Mouse (Mus musculus) ES-E14 (cell line): ENCODE data around the gene Gdpd5.

Experiments used
- CHD2 ChIP-seq: IDR thresholded peaks from 2 replicates; pipeline ENCODE4 v1.6.1; 2014; ENCODE audit warnings: mild to moderate bottlenecking, low read depth, low read length, inconsistent platforms
- HCFC1 ChIP-seq: IDR thresholded peaks from 2 replicates; pipeline ENCODE4 v1.6.1; 2012; ENCODE audit warnings: low read length, inconsistent platforms, borderline replicate concordance; ENCODE audit not compliant: insufficient read depth
- ZC3H11A ChIP-seq: IDR thresholded peaks from 2 replicates; pipeline ENCODE4 v1.6.1; 2012; ENCODE audit warnings: low read depth, mild to moderate bottlenecking, inconsistent platforms, low read length, borderline replicate concordance

DNA sequence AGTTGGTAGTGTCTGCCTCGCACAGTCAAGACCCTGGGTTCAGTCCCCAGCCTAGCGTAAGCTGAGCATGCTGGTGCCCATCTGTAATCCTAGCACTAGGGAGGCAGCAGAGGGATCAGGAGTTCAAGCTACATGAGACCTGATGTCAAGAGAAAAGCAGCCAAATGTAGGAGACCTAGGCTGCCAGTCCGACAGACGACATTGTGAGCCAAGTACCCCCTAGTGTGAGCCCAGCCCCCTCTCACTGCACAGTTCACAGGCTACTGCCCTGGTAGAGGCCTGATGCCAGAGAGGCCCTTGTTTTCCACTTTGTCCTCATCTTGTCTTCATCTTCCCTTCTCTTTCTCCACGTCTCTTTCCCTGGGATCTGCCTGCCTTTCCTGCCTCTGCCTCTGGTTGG, 66.1 kb downstream of the Gdpd5 start:
- TF ChIP-seq ZC3H11A (no peak), CHD2 (no peak), HCFC1 (no peak)
